14 mouse cellular contexts compared by ENCODE assay signal in the genomic region with DNA sequence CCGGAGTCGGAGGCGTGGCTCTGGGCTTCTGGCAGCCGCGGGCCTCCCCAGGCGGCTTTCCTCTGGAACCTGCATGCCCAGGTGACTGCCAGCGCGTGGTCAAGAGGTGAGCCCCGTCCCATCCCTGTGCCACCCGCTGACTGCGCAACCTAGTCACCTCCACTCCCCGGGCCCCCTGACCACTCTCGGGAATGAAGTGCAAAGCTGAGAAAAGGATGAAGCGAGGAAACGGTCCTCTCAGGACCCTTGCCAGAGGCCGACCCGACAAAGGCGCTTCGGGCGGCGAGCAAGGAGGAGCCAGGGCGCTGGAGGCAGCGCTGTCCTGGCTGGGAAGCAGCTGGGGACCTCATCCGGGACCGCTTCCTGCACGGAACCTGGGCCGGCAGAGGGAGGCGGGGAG. TPM values are rescaled to one million over a fixed set of nuclear protein-coding genes. Genes with fewer than 3 reads are reported as not detected.
A peak's percentile ranks its signal among the peaks of the same experiment; 100 is the strongest.
DNase-seq lines count a peak whose midpoint lies in the region; ATAC-seq and TF ChIP-seq lines count a peak whose summit lies in the region.
"Not testable (repeated sequence)": the region's sequence is repeated elsewhere in the genome, so short reads cannot be mapped to it uniquely, and the experiment has no call there.
"Had no signal": no experiment of that assay in that cellular context is flagged by ENCODE, and none has a peak within 500 bp of the region (broad histone marks: within the 10 kb centered on the region; RNA-seq: fewer than 3 reads in every experiment).

No protein-coding gene starts in this region.

- not testable (repeated sequence) for H3K9me3 ChIP-seq in embryonic facial prominence, embryonic 15.5 days (replicated peaks); heart, embryonic 12.5 days (replicated peaks); hindbrain, postnatal 0 days (ENCODE audit: low read length); liver, embryonic 16.5 days (replicated peaks; ENCODE audit: control insufficient read depth, low read length); midbrain, postnatal 0 days (ENCODE audit: low read length); stomach, embryonic 16.5 days (replicated peaks; ENCODE audit: control insufficient read depth, low read length)

- not testable (repeated sequence) for H3K4me1 ChIP-seq in brown adipose tissue, adult 24 weeks (ENCODE audit: control insufficient read depth, insufficient read depth, insufficient read length, low read length); embryonic facial prominence, embryonic 15.5 days; heart, embryonic 12.5 days (replicated peaks); hindbrain, postnatal 0 days (ENCODE audit: insufficient read depth, low read length); liver, embryonic 16.5 days (ENCODE audit: control insufficient read depth, low read depth, low read length); midbrain, postnatal 0 days (ENCODE audit: insufficient read depth, low read length); stomach, embryonic 16.5 days (ENCODE audit: control insufficient read depth, insufficient read depth, low read length)

- H3K4me3 ChIP-seq in brown adipose tissue, adult 24 weeks (ENCODE audit: insufficient read depth, low read depth, low read length), result peak overlapping the region; percentile 62
- peak overlapping the region; percentile 37 for H3K4me3 ChIP-seq in embryonic facial prominence, embryonic 15.5 days (replicated peaks)
- H3K4me3 ChIP-seq in heart, embryonic 12.5 days, result peak overlapping the region; percentile 48
- peak overlapping the region; percentile 37 for H3K4me3 ChIP-seq in hindbrain, postnatal 0 days (ENCODE audit: low read length)
- peak overlapping the region; percentile 24; the same call in 1 of the 2 replicates for H3K4me3 ChIP-seq in layer of hippocampus, adult 2 months
- H3K4me3 ChIP-seq in liver, embryonic 16.5 days (ENCODE audit: low read depth, low read length), result not testable (repeated sequence)
- peak overlapping the region; percentile 45 for H3K4me3 ChIP-seq in midbrain, postnatal 0 days (ENCODE audit: low read depth, low read length)
- H3K4me3 ChIP-seq in stomach, embryonic 16.5 days (replicated peaks; ENCODE audit: low read length), result peak overlapping the region; percentile 38

- TF ChIP-seq CTCF in hindbrain, postnatal 0 days (IDR thresholded peaks at IDR 0.05; ENCODE audit: low read depth); layer of hippocampus, adult 2 months (conservative IDR thresholded peaks at IDR 0.05); midbrain, postnatal 0 days (IDR thresholded peaks at IDR 0.05): not testable (repeated sequence)

- peak; percentile 2 for DNase-seq in hindbrain, postnatal 0 days (ENCODE audit: low spot score)
- not testable (repeated sequence) for DNase-seq in layer of hippocampus, adult 2 months (ENCODE audit: low spot score in 2 of 2); midbrain, postnatal 0 days (ENCODE audit: low spot score)

- peak overlapping the region; percentile 65 for H3K27ac ChIP-seq in brown adipose tissue, adult 24 weeks (replicated peaks; ENCODE audit: low read depth, low read length)
- not testable (repeated sequence) for H3K27ac ChIP-seq in embryonic facial prominence, embryonic 15.5 days (replicated peaks); heart, embryonic 12.5 days (ENCODE audit: poor library complexity, severe bottlenecking); hindbrain, postnatal 0 days; layer of hippocampus, adult 2 months; liver, embryonic 16.5 days (ENCODE audit: low read length); midbrain, postnatal 0 days (ENCODE audit: low read depth, low read length); stomach, embryonic 16.5 days (ENCODE audit: low read length)

- ATAC-seq in embryonic facial prominence, embryonic 15.5 days (ENCODE audit: insufficient number of reproducible peaks, low FRiP score, low TSS enrichment, low read depth); heart, embryonic 12.5 days (ENCODE audit: insufficient number of reproducible peaks, low FRiP score); hindbrain, postnatal 0 days; liver, embryonic 16.5 days (ENCODE audit: low read depth); midbrain, postnatal 0 days (ENCODE audit: low FRiP score); stomach, embryonic 16.5 days (ENCODE audit: insufficient read depth, low FRiP score): not testable (repeated sequence)

- not testable (repeated sequence) for H3K36me3 ChIP-seq in embryonic facial prominence, embryonic 15.5 days; heart, embryonic 12.5 days; hindbrain, postnatal 0 days (ENCODE audit: insufficient read depth, low read length); liver, embryonic 16.5 days (ENCODE audit: control insufficient read depth, insufficient read depth); midbrain, postnatal 0 days (ENCODE audit: insufficient read depth, low read length); stomach, embryonic 16.5 days (ENCODE audit: control insufficient read depth, insufficient read depth, low read length)

- not testable (repeated sequence) for H3K9ac ChIP-seq in embryonic facial prominence, embryonic 15.5 days; liver, embryonic 16.5 days (ENCODE audit: low read depth, low read length); stomach, embryonic 16.5 days (ENCODE audit: low read length)
- 0 out of 2 replicates have a peak overlapping the region, but pooled peaks have one; percentile 48 for H3K9ac ChIP-seq in heart, embryonic 12.5 days
- H3K9ac ChIP-seq in hindbrain, postnatal 0 days (replicated peaks; ENCODE audit: low read length), result peak overlapping the region; percentile 46; the same call in 1 of the 2 replicates
- peak overlapping the region; percentile 57 for H3K9ac ChIP-seq in midbrain, postnatal 0 days (replicated peaks; ENCODE audit: low read length, poor library complexity, severe bottlenecking)

- peak overlapping the region; percentile 68 for H3K4me2 ChIP-seq in embryonic facial prominence, embryonic 15.5 days (replicated peaks)
- peak overlapping the region; percentile 82 for H3K4me2 ChIP-seq in heart, embryonic 12.5 days
- H3K4me2 ChIP-seq in hindbrain, postnatal 0 days (ENCODE audit: low read depth, low read length), result peak overlapping the region; percentile 57
- 0 out of 2 replicates have a peak overlapping the region, but pooled peaks have one; percentile 9 for H3K4me2 ChIP-seq in liver, embryonic 16.5 days (ENCODE audit: low read depth, low read length)
- peak overlapping the region; percentile 64 for H3K4me2 ChIP-seq in midbrain, postnatal 0 days (ENCODE audit: low read depth, low read length, poor library complexity, severe bottlenecking)
- H3K4me2 ChIP-seq in stomach, embryonic 16.5 days (ENCODE audit: low read depth, low read length), result peak overlapping the region; percentile 55

- H3K27me3 ChIP-seq in embryonic facial prominence, embryonic 15.5 days; heart, embryonic 12.5 days (replicated peaks); hindbrain, postnatal 0 days (ENCODE audit: insufficient read depth, low read length); liver, embryonic 16.5 days (ENCODE audit: control insufficient read depth, insufficient read depth, low read depth, low read length); midbrain, postnatal 0 days (ENCODE audit: insufficient read depth, low read length); stomach, embryonic 16.5 days (ENCODE audit: control insufficient read depth, insufficient read depth, low read length): not testable (repeated sequence)

- under 1% methylated on average over 20 of the region's 28 CpGs for WGBS in embryonic facial prominence, embryonic 15.5 days
- 3% methylated on average over 19 of the region's 28 CpGs for WGBS in heart, embryonic 12.5 days
- under 1% methylated on average over 19 of the region's 28 CpGs for WGBS in hindbrain, postnatal 0 days
- under 1% methylated on average over 19 of the region's 28 CpGs for WGBS in liver, embryonic 16.5 days (ENCODE audit: insufficient replicate concordance)
- 2% methylated on average over 18 of the region's 28 CpGs for WGBS in midbrain, postnatal 0 days
- WGBS in stomach, embryonic 16.5 days, result 6% methylated on average over 18 of the region's 28 CpGs

RNA-seq across cellular contexts. Expression of gene Gm8237, which starts 0.4 kb away (rescaled TPM):
- not detected in 2 replicates for polyA plus RNA-seq in brown adipose tissue, adult 24 weeks (2012; ENCODE audit: insufficient read depth, insufficient read length, missing spikeins)
- 0.19 and 0.29 TPM in 2 replicates for polyA plus RNA-seq in embryonic facial prominence, embryonic 15.5 days (2015; fragmentation: Nextera tagmentation; extraction: Ambion mirVana)
- not detected in 2 replicates for polyA plus RNA-seq in heart, embryonic 12.5 days (2016; fragmentation: Nextera tagmentation; extraction: Ambion mirVana)
- 0.25 and 0.26 TPM in 2 replicates for total RNA-seq in hindbrain, postnatal 0 days (2014; rRNA removed)
- 1.4 and 1.5 TPM in 2 replicates for polyA plus RNA-seq in hindbrain, postnatal 0 days (2015; fragmentation: Nextera tagmentation; extraction: Ambion mirVana)
- total RNA-seq in layer of hippocampus, adult 2 months (2021), result 1 to 10 TPM in 1 of 2 experiments, under 1 TPM in 1; 0.92 to 1.3 TPM
- polyA plus RNA-seq in liver, embryonic 16.5 days (2015; fragmentation: Nextera tagmentation; extraction: Ambion mirVana), result not detected in 2 replicates
- 0.49 and 1.2 TPM in 2 replicates for total RNA-seq in midbrain, postnatal 0 days (2014; rRNA removed)
- polyA plus RNA-seq in midbrain, postnatal 0 days (2015; fragmentation: Nextera tagmentation; extraction: Ambion mirVana), result 1.4 and 1.6 TPM in 2 replicates
- polyA plus RNA-seq in stomach, embryonic 16.5 days (2015; fragmentation: Nextera tagmentation; extraction: Ambion mirVana), result 0.42 and 0.46 TPM in 2 replicates
- total RNA-seq: adrenal gland, adult 18-20 months; common myeloid progenitor, adult 5-6 weeks had no signal
- polyA plus RNA-seq: C2C12; spleen, adult 2 months had no signal

RNA-seq across cellular contexts. Expression of gene Gm3424, which starts 49.7 kb away (rescaled TPM):
- polyA plus RNA-seq in brown adipose tissue, adult 24 weeks (2012; ENCODE audit: insufficient read depth, insufficient read length, missing spikeins), result not detected in 2 replicates
- not detected in 2 replicates for polyA plus RNA-seq in embryonic facial prominence, embryonic 15.5 days (2015; fragmentation: Nextera tagmentation; extraction: Ambion mirVana)
- not detected in 2 replicates for polyA plus RNA-seq in heart, embryonic 12.5 days (2016; fragmentation: Nextera tagmentation; extraction: Ambion mirVana)
- not detected in 2 replicates for total RNA-seq in hindbrain, postnatal 0 days (2014; rRNA removed)
- not detected in 2 replicates for polyA plus RNA-seq in hindbrain, postnatal 0 days (2015; fragmentation: Nextera tagmentation; extraction: Ambion mirVana)
- not detected for total RNA-seq in layer of hippocampus, adult 2 months (2021)
- not detected in 2 replicates for polyA plus RNA-seq in liver, embryonic 16.5 days (2015; fragmentation: Nextera tagmentation; extraction: Ambion mirVana)
- not detected in 2 replicates for total RNA-seq in midbrain, postnatal 0 days (2014; rRNA removed)
- not detected in 2 replicates for polyA plus RNA-seq in midbrain, postnatal 0 days (2015; fragmentation: Nextera tagmentation; extraction: Ambion mirVana)
- polyA plus RNA-seq in stomach, embryonic 16.5 days (2015; fragmentation: Nextera tagmentation; extraction: Ambion mirVana), result not detected in 2 replicates
- total RNA-seq: adrenal gland, adult 18-20 months; common myeloid progenitor, adult 5-6 weeks; heart, adult 18-20 months; layer of hippocampus, postnatal 25 days had no signal
- polyA plus RNA-seq: C2C12; spleen, adult 2 months had no signal

Comparison
In these comparisons a context has a peak if more than half of its experiments do, and no peak if none do; other contexts are left out.
1. H3K4me2 ChIP-seq: peak in every context shown above with its lines; median percentile 82 in heart, embryonic 12.5 days; 68 in embryonic facial prominence, embryonic 15.5 days; 64 in midbrain, postnatal 0 days; 57 in hindbrain, postnatal 0 days; 55 in stomach, embryonic 16.5 days; 9 in liver, embryonic 16.5 days.